Mouse (Mus musculus): ENCODE measurements around the gene Acp7. TPM values are rescaled to one million over a fixed set of nuclear protein-coding genes. Genes with fewer than 3 reads are reported as not detected.
"Not testable (repeated sequence)": the region's sequence is repeated elsewhere in the genome, so short reads cannot be mapped to it uniquely, and the experiment has no call there.

The Acp7 gene
- polyA plus RNA-seq, 1 experiment, result not detected

GRCm38 (mm10) chr7:28603788-28604187 is 27.3 kb downstream of the Acp7 start:
- not testable (repeated sequence) for DNase-seq (ENCODE audit: low read depth, low spot score)

GRCm38 (mm10) chr7:28603136-28603535 is 28.0 kb downstream of the Acp7 start:
- WGBS, result 68% methylated on average over 5 of the region's 5 CpGs
- DNase-seq (ENCODE audit: low read depth, low spot score), result no peak

More at GRCm38 (mm10) chr7:28603788-28604187, 27.3 kb downstream of the Acp7 start:
- WGBS, result 62% methylated on average over 2 of the region's 2 CpGs

- no peak for DNase-seq (ENCODE audit: low read depth, low spot score)
- WGBS, result 17% methylated on average over 7 of the region's 7 CpGs
These were observed 29.5 kb downstream of the Acp7 start for GRCm38 (mm10) chr7:28601668-28602067.

GRCm38 (mm10) chr7:28601029-28601428 is 30.1 kb downstream of the Acp7 start:
- DNase-seq (ENCODE audit: low read depth, low spot score), result no peak
- WGBS, result 3% methylated on average over 11 of the region's 11 CpGs

- no peak for DNase-seq (ENCODE audit: low read depth, low spot score)
- WGBS, result 59% methylated on average over 2 of the region's 2 CpGs
These were observed 32.2 kb downstream of the Acp7 start for GRCm38 (mm10) chr7:28598951-28599350.

- WGBS, result under 1% methylated on average over 66 of the region's 66 CpGs
These were observed 33.3 kb downstream of the Acp7 start, which contains the start of the genes Samd4b and Pak4 for GRCm38 (mm10) chr7:28597642-28598446. Gene Samd4b, minus strand, starts transcription at chr7:28598144. Gene Pak4, minus strand, starts transcription at chr7:28598185.

GRCm38 (mm10) chr7:28597277-28597570 is 33.9 kb downstream of the Acp7 start:
- WGBS, result 3% methylated on average over 9 of the region's 9 CpGs
- no peak for DNase-seq (ENCODE audit: low read depth, low spot score)

More at GRCm38 (mm10) chr7:28597642-28598446, 33.3 kb downstream of the Acp7 start, which contains the start of the genes Samd4b and Pak4:
- DNase-seq (ENCODE audit: low read depth, low spot score), result peak; percentile 94

- WGBS, result 21% methylated on average over 20 of the region's 20 CpGs
- DNase-seq (ENCODE audit: low read depth, low spot score), result peak; percentile 86
These were observed 34.5 kb downstream of the Acp7 start for GRCm38 (mm10) chr7:28596436-28597276.

GRCm38 (mm10) chr7:28595751-28596435 is 35.2 kb downstream of the Acp7 start:
- WGBS, result 41% methylated on average over 8 of the region's 8 CpGs
- DNase-seq (ENCODE audit: low read depth, low spot score), result no peak

GRCm38 (mm10) chr7:28593206-28594111 is 37.7 kb downstream of the Acp7 start:
- WGBS, result 45% methylated on average over 14 of the region's 14 CpGs
- DNase-seq (ENCODE audit: low read depth, low spot score), result no peak

GRCm38 (mm10) chr7:28591862-28592261 is 39.3 kb downstream of the Acp7 start:
- 58% methylated on average over 1 of the region's 1 CpGs for WGBS
- DNase-seq (ENCODE audit: low read depth, low spot score), result no peak

- no peak for DNase-seq (ENCODE audit: low read depth, low spot score)
These were observed 43.5 kb downstream of the Acp7 start for GRCm38 (mm10) chr7:28587644-28588043.

- 45% methylated on average over 6 of the region's 6 CpGs for WGBS
- DNase-seq (ENCODE audit: low read depth, low spot score), result no peak
These were observed 44.3 kb downstream of the Acp7 start for GRCm38 (mm10) chr7:28586663-28587411.

GRCm38 (mm10) chr7:28585001-28585400 is 46.1 kb downstream of the Acp7 start:
- WGBS, result 52% methylated on average over 6 of the region's 6 CpGs
- no peak for DNase-seq (ENCODE audit: low read depth, low spot score)

GRCm38 (mm10) chr7:28584468-28584867 is 46.7 kb downstream of the Acp7 start:
- WGBS, result 40% methylated on average over 4 of the region's 4 CpGs

GRCm38 (mm10) chr7:28583570-28584344 is 47.4 kb downstream of the Acp7 start:
- WGBS, result 39% methylated on average over 8 of the region's 8 CpGs
- no peak for DNase-seq (ENCODE audit: low read depth, low spot score)

More at GRCm38 (mm10) chr7:28584468-28584867, 46.7 kb downstream of the Acp7 start:
- DNase-seq (ENCODE audit: low read depth, low spot score), result no peak

GRCm38 (mm10) chr7:28582841-28583240 is 48.3 kb downstream of the Acp7 start:
- no peak for DNase-seq (ENCODE audit: low read depth, low spot score)
- 55% methylated on average over 11 of the region's 11 CpGs for WGBS

- WGBS, result 38% methylated on average over 4 of the region's 4 CpGs
- DNase-seq (ENCODE audit: low read depth, low spot score), result no peak
These were observed 49.4 kb downstream of the Acp7 start for GRCm38 (mm10) chr7:28581721-28582120.

Data from large intestine, adult 2 months (tissue).